Mouse (Mus musculus): ENCODE measurements at regions not wholly inside any gene's neighbourhood (a gene's known extent, or its start where the extent isn't known, plus 50 kb on each side); places are given as distances from the start of the nearest gene placed in this dataset.
A peak's percentile ranks its signal among the peaks of the same experiment; 100 is the strongest.

DNA sequence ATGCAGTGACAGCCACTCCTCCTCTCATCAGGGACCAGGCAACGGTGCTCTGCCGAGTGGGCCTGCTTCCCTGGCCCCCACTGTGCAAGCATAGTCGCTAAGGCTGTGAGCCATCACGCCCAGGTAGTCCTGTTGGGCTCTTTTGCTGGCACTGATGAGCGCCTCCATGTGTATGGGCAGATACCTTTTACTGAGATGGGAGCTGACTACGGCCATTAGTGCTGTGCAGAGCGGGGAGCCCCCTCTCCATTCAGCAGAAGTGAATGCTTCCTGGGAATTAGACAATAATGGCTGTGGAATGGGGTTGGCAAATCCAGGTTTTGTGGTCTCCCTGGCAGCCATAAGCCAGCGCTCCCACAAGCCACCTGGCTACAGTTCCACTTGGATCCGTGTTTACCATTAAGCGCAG lies 206.7 kb upstream of the Tshz3 start:
- TF ChIP-seq CTCF (IDR thresholded peaks at IDR 0.05; ENCODE audit: low read depth): no peak
- TF ChIP-seq EP300 (IDR thresholded peaks at IDR 0.05; ENCODE audit: low read depth): no peak
- H3K27ac ChIP-seq: no peak overlapping the region
- no peak overlapping the region for H3K9ac ChIP-seq (replicated peaks)
- DNase-seq (ENCODE audit: low read depth in 3 of 3, low spot score in 3 of 3): no peak
- H3K4me3 ChIP-seq (ENCODE audit: insufficient read depth in 1 of 2, low read depth in 2 of 2, low read length in 2 of 2): no peak overlapping the region
- no peaks in the 10 kb centered on the region for H3K4me1 ChIP-seq (replicated peaks; ENCODE audit: control insufficient read depth in 2 of 2, insufficient read depth in 2 of 2, low read length in 1 of 2)
- H3K36me3 ChIP-seq (replicated peaks; ENCODE audit: control insufficient read depth, insufficient read depth, low read depth): no peaks in the 10 kb centered on the region
- H3K27me3 ChIP-seq (ENCODE audit: control insufficient read depth, insufficient read depth, low read length): no peaks in the 10 kb centered on the region
- no peaks in the 10 kb centered on the region for H3K9me3 ChIP-seq (ENCODE audit: control insufficient read depth, low read length)
- WGBS (ENCODE audit: insufficient replicate concordance): 60% methylated on average over 10 of the region's 10 CpGs
- H3K4me2 ChIP-seq (ENCODE audit: low read depth): no peak overlapping the region
- ATAC-seq (ENCODE audit: insufficient read depth): no peak

DNA sequence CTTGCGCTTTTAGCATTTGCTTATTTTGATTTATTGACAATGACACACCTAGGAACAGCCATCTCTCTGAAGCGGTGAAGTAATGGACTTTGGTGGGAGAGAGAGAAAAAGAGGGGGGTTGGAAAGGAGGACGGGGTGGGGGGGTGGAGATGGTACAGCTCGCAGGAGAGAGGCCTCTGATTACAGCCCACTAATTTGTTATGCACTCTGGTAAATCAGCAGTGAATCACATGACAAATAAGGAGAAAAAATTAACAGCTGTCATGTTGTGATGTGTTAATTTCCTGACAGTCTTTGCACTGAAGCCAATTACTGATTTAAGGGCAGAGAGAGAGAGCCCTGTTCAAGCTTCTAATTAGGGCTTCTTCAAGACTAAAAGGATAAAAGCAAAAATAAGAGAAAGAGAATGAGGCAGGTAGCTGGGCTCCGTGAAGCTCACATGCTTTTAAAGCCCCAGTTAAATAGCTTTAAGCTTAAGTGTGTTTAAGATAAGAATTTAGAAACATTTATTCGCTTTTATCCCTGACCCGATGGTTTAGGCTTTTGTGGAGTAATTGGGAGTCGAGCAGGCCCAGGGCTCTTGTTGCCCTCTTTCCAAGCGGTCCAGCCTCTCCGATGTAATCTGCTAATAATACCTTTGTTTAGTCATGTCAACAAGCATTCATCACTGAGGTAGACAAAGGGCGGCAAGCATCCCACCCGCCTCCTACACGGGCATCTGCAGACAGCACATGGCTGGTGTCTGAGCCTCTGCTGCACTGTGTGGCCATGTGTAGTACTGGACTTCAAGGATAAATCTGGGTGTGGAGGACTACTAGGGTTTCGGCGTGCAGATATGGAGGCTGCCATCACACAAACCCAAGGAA lies 193.7 kb upstream of the Tshz3 start:
- 57% methylated on average over 15 of the region's 15 CpGs for WGBS (ENCODE audit: insufficient replicate concordance)
- TF ChIP-seq EP300 (IDR thresholded peaks at IDR 0.05; ENCODE audit: low read depth) (no peak), CTCF (IDR thresholded peaks at IDR 0.05; ENCODE audit: low read depth) (no peak)

DNA sequence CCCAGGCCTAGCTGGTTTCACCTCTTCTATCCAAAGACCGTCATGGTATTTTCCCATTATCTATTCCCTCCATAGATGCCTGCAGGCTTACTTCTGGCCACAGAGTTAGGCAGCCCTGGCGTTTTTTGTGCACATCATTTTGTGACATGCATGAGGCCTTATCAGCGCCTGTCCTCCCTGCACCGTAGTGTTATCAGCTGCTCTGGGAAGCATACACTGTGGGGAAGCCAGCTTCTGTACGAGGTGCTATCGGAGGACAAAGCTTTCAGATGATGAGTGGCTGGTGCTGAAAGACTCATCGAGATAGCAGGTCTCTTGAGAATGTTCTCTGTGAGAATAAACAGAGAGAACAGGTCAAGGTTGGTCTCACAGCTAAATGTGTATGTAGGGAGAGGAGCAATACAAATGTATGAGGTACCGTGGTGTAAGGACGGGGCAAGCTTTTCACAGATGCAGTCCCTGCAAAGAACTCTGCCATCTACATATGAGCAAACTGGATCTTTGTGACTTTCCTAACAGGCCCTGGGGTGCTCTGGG lies 190.0 kb upstream of the Tshz3 start:
- no peak overlapping the region for H3K4me2 ChIP-seq (ENCODE audit: low read depth)
- H3K9me3 ChIP-seq (ENCODE audit: control insufficient read depth, low read length): no peaks in the 10 kb centered on the region
- H3K4me3 ChIP-seq (ENCODE audit: insufficient read depth in 1 of 2, low read depth in 2 of 2, low read length in 2 of 2): no peak overlapping the region
- no peaks in the 10 kb centered on the region for H3K27me3 ChIP-seq (ENCODE audit: control insufficient read depth, insufficient read depth, low read length)
- H3K9ac ChIP-seq (replicated peaks): no peak overlapping the region
- ATAC-seq (ENCODE audit: insufficient read depth) (peak; percentile 43; the same call in 1 of the 2 replicates), DNase-seq (ENCODE audit: low read depth in 3 of 3, low spot score in 3 of 3) (no peak)
- H3K27ac ChIP-seq: no peak overlapping the region
- WGBS (ENCODE audit: insufficient replicate concordance): 30% methylated on average over 9 of the region's 9 CpGs
- no peaks in the 10 kb centered on the region for H3K4me1 ChIP-seq (replicated peaks; ENCODE audit: control insufficient read depth in 2 of 2, insufficient read depth in 2 of 2, low read length in 1 of 2)
- H3K36me3 ChIP-seq (replicated peaks; ENCODE audit: control insufficient read depth, insufficient read depth, low read depth): no peaks in the 10 kb centered on the region
- TF ChIP-seq CTCF (IDR thresholded peaks at IDR 0.05; ENCODE audit: low read depth) (no peak), EP300 (IDR thresholded peaks at IDR 0.05; ENCODE audit: low read depth) (no peak)

More for the DNA sequence above, 193.7 kb upstream of the Tshz3 start:
- Histone ChIP-seq H3K9ac (replicated peaks) (no peak overlapping the region), H3K4me3 (ENCODE audit: insufficient read depth in 1 of 2, low read depth in 2 of 2, low read length in 2 of 2) (no peak overlapping the region), H3K4me2 (ENCODE audit: low read depth) (no peak overlapping the region), H3K9me3 (ENCODE audit: control insufficient read depth, low read length) (no peaks in the 10 kb centered on the region), H3K27me3 (ENCODE audit: control insufficient read depth, insufficient read depth, low read length) (no peaks in the 10 kb centered on the region), H3K27ac (no peak overlapping the region), H3K36me3 (replicated peaks; ENCODE audit: control insufficient read depth, insufficient read depth, low read depth) (no peaks in the 10 kb centered on the region), H3K4me1 (replicated peaks; ENCODE audit: control insufficient read depth in 2 of 2, insufficient read depth in 2 of 2, low read length in 1 of 2) (no peaks in the 10 kb centered on the region)
- DNase-seq (ENCODE audit: low read depth in 3 of 3, low spot score in 3 of 3) (no peak), ATAC-seq (ENCODE audit: insufficient read depth) (no peak)

DNA sequence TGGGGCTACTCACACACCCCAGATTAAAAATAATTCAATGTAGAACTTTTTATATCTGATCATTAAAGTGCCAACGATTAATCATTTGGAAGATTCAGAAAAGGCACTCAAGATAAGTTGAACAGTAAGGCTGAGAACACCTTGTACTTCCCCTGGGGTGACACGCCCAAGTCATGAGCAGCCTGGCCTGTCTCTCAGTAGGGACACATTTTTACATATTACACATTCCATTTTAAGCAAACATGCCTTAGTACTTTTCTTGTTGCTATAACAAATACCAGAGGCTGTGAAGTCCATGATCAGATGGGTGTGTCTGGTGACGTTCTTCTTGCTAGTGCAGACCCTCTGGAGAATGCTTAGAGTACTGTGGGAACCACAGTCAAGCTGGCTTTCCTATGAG lies 184.2 kb upstream of the Tshz3 start:
- Histone ChIP-seq H3K4me2 (ENCODE audit: low read depth) (no peak overlapping the region), H3K9me3 (ENCODE audit: control insufficient read depth, low read length) (no peaks in the 10 kb centered on the region), H3K4me1 (replicated peaks; ENCODE audit: control insufficient read depth in 2 of 2, insufficient read depth in 2 of 2, low read length in 1 of 2) (no peaks in the 10 kb centered on the region), H3K9ac (replicated peaks) (no peak overlapping the region), H3K36me3 (replicated peaks; ENCODE audit: control insufficient read depth, insufficient read depth, low read depth) (no peaks in the 10 kb centered on the region), H3K27ac (no peak overlapping the region), H3K4me3 (ENCODE audit: insufficient read depth in 1 of 2, low read depth in 2 of 2, low read length in 2 of 2) (no peak overlapping the region), H3K27me3 (ENCODE audit: control insufficient read depth, insufficient read depth, low read length) (no peaks in the 10 kb centered on the region)
- no peak for DNase-seq (ENCODE audit: low read depth in 3 of 3, low spot score in 3 of 3)
- WGBS (ENCODE audit: insufficient replicate concordance): 46% methylated on average over 3 of the region's 3 CpGs
- ATAC-seq (ENCODE audit: insufficient read depth): no peak
- TF ChIP-seq EP300 (IDR thresholded peaks at IDR 0.05; ENCODE audit: low read depth) (no peak), CTCF (IDR thresholded peaks at IDR 0.05; ENCODE audit: low read depth) (no peak)

DNA sequence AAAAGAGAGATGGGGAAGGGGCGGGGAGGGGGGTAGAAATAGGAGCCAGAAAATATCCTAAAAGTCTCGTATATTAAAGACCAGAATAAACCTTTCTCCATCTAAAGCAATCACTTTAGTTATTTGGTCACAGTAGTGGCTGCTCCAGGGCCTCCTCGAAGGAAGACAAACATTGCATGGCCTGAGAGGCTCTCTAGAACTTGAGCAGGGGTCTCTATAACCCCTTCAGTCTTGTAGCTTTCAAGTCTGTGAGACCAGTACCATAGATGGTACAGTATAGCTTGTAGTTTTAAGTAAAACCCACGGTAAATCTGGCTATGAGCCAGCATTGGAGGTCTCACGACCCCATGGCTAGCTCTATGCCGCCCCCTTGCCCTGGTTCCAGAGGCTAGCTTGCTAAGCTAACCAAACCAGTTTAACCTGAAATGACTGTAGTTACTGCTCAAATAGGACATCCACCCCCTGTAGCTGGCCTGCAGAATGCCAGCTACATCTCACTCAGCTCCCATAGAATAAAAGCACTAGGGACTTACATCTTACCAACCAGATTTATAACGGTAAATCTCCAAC lies 181.7 kb upstream of the Tshz3 start:
- ATAC-seq (ENCODE audit: insufficient read depth) (no peak), DNase-seq (ENCODE audit: low read depth in 3 of 3, low spot score in 3 of 3) (no peak)
- H3K9ac ChIP-seq (replicated peaks): no peak overlapping the region
- H3K9me3 ChIP-seq (ENCODE audit: control insufficient read depth, low read length): no peaks in the 10 kb centered on the region
- H3K4me1 ChIP-seq (replicated peaks; ENCODE audit: control insufficient read depth in 2 of 2, insufficient read depth in 2 of 2, low read length in 1 of 2): no peaks in the 10 kb centered on the region
- H3K27me3 ChIP-seq (ENCODE audit: control insufficient read depth, insufficient read depth, low read length): no peaks in the 10 kb centered on the region
- no peak overlapping the region for H3K27ac ChIP-seq
- no peak overlapping the region for H3K4me2 ChIP-seq (ENCODE audit: low read depth)
- 38% methylated on average over 7 of the region's 7 CpGs for WGBS (ENCODE audit: insufficient replicate concordance)
- no peaks in the 10 kb centered on the region for H3K36me3 ChIP-seq (replicated peaks; ENCODE audit: control insufficient read depth, insufficient read depth, low read depth)
- H3K4me3 ChIP-seq (ENCODE audit: insufficient read depth in 1 of 2, low read depth in 2 of 2, low read length in 2 of 2): no peak overlapping the region
- TF ChIP-seq EP300 (IDR thresholded peaks at IDR 0.05; ENCODE audit: low read depth): no peak
- TF ChIP-seq CTCF (IDR thresholded peaks at IDR 0.05; ENCODE audit: low read depth): no peak

All from liver, embryonic 14.5 days (tissue).